Mouse (Mus musculus) midbrain, embryonic 12.5 days (tissue): Measurements from ENCODE around the gene Cd200. TPM values are rescaled to one million over a fixed set of nuclear protein-coding genes. Genes with fewer than 3 reads are reported as not detected.
"Not testable (repeated sequence)": the region's sequence is repeated elsewhere in the genome, so short reads cannot be mapped to it uniquely, and the experiment has no call there.

ENCODE experiments used
- ATAC-seq: fragments of 200-750 bp; cut with Nextera tagmentation; 2 replicates; pipeline ENCODE4 v1.8.0; 2017; ENCODE audit warnings: low read depth, moderate TSS enrichment, moderate library complexity; ENCODE audit not compliant: low FRiP score
- H3K27ac ChIP-seq: fragments of 300-500 bp; sonication (generic); replicated peaks from 2 replicates; pipeline ENCODE4 v1.5.1; 2016; ENCODE audit warnings: mild to moderate bottlenecking
- H3K27me3 ChIP-seq: fragments of 300-500 bp; sonication (generic); 2 replicates; pipeline ENCODE4 v1.6.1; 2016; ENCODE audit warnings: mild to moderate bottlenecking
- H3K36me3 ChIP-seq: fragments of 300-500 bp; sonication (generic); 2 replicates; pipeline ENCODE4 v1.6.1; 2016
- H3K4me1 ChIP-seq: fragments of 300-500 bp; sonication (generic); 2 replicates; pipeline ENCODE4 v1.6.1; 2016
- H3K4me2 ChIP-seq: fragments of 300-500 bp; sonication (generic); replicated peaks from 2 replicates; pipeline ENCODE4 v1.6.1; 2016; ENCODE audit warnings: mild to moderate bottlenecking, moderate library complexity
- H3K4me3 ChIP-seq: fragments of 300-500 bp; sonication (generic); 2 replicates; pipeline ENCODE4 v1.5.1; 2016; ENCODE audit warnings: mild to moderate bottlenecking
- H3K9ac ChIP-seq: fragments of 300-500 bp; sonication (generic); replicated peaks from 2 replicates; pipeline ENCODE4 v1.6.1; 2016; ENCODE audit warnings: mild to moderate bottlenecking, moderate library complexity
- H3K9me3 ChIP-seq: fragments of 300-500 bp; sonication (generic); 2 replicates; pipeline ENCODE4 v1.6.1; 2016; ENCODE audit warnings: mild to moderate bottlenecking
- WGBS: fragments of 180-500 bp; shearing (Covaris S2); methylation state at CpG from one replicate; pipeline ENCODE4 v1.1.7; 2016; 5-methylcytosine and 5-hydroxymethylcytosine counted together
- polyA plus RNA-seq: library from polyadenylated mRNA; unstranded; fragments of >200 nt; fragmentation: Nextera tagmentation; extraction: Ambion mirVana; gene quantifications from 2 replicates; pipeline ENCODE4 v1.2.1, GENCODE M21; 2016

Cd200 gene
- polyA plus RNA-seq: 77.7 and 90.0 TPM in 2 replicates

DNA sequence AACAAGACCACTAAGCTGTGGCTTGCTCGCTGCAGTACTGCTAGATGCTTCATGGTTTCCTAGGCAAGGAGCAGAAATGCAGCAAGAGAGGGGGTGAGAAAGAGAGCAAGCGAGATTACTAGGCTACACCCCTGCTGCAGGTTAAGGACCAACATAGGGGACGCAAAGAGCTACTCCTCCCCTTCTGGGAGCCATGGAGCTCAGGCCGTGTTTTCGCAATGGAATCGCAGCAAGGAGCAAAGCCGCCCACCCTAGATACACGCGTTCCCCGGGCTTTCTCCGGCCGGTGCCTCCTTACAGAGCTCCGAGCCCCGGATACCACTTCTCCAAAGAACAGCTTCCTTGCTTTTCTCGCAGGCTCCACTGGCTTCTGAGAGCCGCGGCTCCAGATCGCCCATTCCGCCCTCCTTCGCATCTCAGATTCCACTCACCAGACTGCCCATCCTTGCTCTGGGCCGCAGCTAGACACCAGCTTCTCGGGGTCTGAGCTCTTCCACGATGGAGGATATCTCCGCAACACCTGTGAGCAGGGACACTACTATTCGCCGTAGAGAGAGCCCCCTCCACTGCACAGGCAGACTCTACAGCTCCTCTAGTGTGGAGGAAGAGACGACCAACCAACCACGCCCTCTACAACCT, at the start of gene Cd200:
Cd200 (minus strand) TSS at position 629 of the 639 bp plus-strand sequence.
- 2% methylated on average over 28 of the region's 28 CpGs for WGBS
- peak; percentile 94 for ATAC-seq
- Histone ChIP-seq H3K27me3 (no peaks in the 10 kb centered on the region), H3K9ac (peak within 1 kb of the TSS; percentile 79), H3K36me3 (no peaks in the 10 kb centered on the region), H3K4me3 (peak within 1 kb of the TSS; percentile 66), H3K9me3 (no peaks in the 10 kb centered on the region), H3K27ac (peak within 1 kb of the TSS; percentile 93), H3K4me2 (peak within 1 kb of the TSS; percentile 62), H3K4me1 (no peaks in the 10 kb centered on the region)

DNA sequence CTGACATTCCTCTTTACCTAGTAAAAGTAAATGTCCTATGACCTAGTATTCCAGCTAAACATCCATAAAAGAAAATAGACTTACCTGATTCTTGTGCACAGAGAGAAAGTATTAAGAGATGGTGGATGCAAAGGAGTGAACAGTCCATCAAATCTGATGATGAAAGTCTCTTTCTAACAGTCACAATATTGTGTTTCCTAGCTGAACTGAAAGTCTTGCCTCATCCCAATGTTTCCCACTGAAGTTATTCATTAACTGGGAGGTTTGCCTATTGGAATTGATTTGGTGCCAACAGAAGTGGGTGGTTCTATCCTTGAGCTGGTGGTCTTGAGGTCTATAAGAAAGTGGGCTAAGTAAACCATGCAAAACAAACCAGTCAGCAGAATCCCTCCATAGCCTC, 45.9 kb upstream of the Cd200 start:
- H3K4me1 ChIP-seq: no peaks in the 10 kb centered on the region
- H3K27ac ChIP-seq: no peak overlapping the region
- H3K4me3 ChIP-seq: no peak overlapping the region
- no peaks in the 10 kb centered on the region for H3K27me3 ChIP-seq
- H3K4me2 ChIP-seq: no peak overlapping the region
- H3K9ac ChIP-seq: no peak overlapping the region
- no peaks in the 10 kb centered on the region for H3K36me3 ChIP-seq
- no peak for ATAC-seq
- H3K9me3 ChIP-seq: no peaks in the 10 kb centered on the region

DNA sequence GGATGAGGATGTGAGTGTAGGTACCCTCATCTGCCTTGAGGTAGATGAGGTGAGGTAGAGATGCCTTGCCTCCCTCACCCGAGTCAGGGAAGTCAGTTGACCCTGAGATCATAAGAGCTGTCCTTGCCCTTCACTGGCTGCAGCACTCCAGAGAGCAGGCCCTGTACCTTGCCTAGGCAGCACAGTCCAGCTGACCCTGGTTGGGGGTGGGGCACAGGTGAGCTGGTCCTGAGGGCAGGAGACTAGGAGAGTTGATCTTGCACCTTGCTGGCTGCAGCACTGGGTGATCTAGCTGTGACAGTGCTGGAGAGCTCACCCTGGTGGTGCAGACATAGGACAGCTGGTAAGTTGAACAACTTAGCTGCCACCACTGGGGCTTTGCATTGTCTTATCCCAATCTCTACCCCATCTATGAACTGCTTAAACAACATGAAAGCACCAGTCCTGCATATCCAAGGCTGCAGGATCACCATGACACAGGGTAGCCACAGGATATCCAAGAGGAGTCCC, 28.4 kb upstream of the Cd200 start:
- ATAC-seq: no peak
- 83% methylated on average over 1 of the region's 1 CpGs for WGBS
- no peak overlapping the region for H3K27ac ChIP-seq

DNA sequence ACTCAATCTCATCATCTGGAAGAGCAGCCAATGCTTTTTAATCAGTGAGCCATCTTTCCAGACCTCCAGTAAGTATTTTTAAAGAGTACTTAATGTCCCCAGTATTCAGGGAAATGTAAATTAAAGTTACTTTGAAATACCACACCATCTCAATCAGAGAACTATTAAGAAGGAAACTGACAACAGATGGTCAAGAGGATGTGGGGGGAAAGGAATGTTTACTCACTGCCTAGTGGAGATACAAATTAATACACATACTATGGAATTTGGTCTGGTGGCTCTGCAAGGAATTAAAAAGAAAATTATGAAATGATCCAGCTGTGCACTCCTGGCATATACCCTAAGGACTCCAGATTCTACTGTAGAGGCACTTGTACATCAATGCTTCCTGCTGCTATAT, 26.7 kb upstream of the Cd200 start:
- Histone ChIP-seq H3K9ac (no peak overlapping the region), H3K4me1 (no peaks in the 10 kb centered on the region), H3K27ac (no peak overlapping the region), H3K36me3 (no peaks in the 10 kb centered on the region), H3K4me3 (no peak overlapping the region), H3K4me2 (no peak overlapping the region), H3K27me3 (no peaks in the 10 kb centered on the region), H3K9me3 (no peaks in the 10 kb centered on the region)
- no peak for ATAC-seq

More for the DNA sequence above, 28.4 kb upstream of the Cd200 start:
- H3K4me3 ChIP-seq: no peak overlapping the region
- H3K4me2 ChIP-seq: no peak overlapping the region
- H3K36me3 ChIP-seq: no peaks in the 10 kb centered on the region
- H3K9me3 ChIP-seq: no peaks in the 10 kb centered on the region
- H3K4me1 ChIP-seq: no peaks in the 10 kb centered on the region
- no peaks in the 10 kb centered on the region for H3K27me3 ChIP-seq
- no peak overlapping the region for H3K9ac ChIP-seq

DNA sequence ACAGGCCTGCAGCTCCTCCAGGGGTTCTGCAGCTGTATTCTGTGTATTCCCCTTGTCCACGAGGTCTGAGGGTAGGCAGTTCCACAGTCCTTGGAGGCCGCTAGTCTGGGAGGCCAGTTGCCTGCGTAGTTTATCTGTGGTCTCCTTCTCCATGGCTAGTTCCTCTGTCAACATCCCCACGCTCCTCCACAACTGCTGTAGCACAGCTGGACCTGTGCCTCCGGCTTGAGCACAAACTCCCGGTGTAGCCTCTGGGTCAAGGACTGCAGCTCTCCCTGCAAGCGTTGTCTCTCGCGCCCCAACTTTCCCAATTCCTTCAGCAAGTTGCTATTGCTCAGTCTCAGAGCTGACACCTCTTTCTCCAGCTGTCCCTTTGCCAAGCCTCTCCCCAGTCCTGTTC, 18.8 kb upstream of the Cd200 start:
- WGBS: 97% methylated on average over 9 of the region's 9 CpGs
- Histone ChIP-seq H3K9me3 (no peaks in the 10 kb centered on the region), H3K36me3 (no peaks in the 10 kb centered on the region), H3K9ac (no peak overlapping the region), H3K27ac (no peak overlapping the region), H3K4me3 (no peak overlapping the region), H3K4me1 (no peaks in the 10 kb centered on the region), H3K27me3 (no peaks in the 10 kb centered on the region), H3K4me2 (no peak overlapping the region)
- ATAC-seq: no peak

DNA sequence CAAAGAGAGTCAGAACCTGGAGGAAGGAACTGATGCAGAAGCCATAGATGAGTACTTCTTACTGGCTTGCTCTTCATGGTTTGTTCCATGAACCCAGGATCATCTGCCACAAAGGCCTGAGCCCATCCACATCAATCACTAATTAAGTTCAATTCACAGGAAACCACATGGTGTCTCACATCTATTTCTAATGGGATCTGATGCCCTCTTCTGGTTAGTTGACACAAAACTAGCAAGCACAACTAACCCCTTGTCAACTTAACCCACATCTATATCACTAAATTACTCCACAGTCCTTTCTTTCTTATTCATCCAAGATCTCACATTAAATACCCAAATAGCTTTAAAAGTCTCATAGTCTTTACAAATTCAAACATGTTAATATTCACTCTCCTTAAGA, 4.6 kb upstream of the Cd200 start:
- Histone ChIP-seq H3K4me2 (no peak overlapping the region), H3K27ac (no peak overlapping the region), H3K4me1 (no peaks in the 10 kb centered on the region), H3K27me3 (no peaks in the 10 kb centered on the region), H3K9ac (no peak overlapping the region), H3K36me3 (no peaks in the 10 kb centered on the region), H3K9me3 (no peaks in the 10 kb centered on the region), H3K4me3 (no peak overlapping the region)
- ATAC-seq: no peak

DNA sequence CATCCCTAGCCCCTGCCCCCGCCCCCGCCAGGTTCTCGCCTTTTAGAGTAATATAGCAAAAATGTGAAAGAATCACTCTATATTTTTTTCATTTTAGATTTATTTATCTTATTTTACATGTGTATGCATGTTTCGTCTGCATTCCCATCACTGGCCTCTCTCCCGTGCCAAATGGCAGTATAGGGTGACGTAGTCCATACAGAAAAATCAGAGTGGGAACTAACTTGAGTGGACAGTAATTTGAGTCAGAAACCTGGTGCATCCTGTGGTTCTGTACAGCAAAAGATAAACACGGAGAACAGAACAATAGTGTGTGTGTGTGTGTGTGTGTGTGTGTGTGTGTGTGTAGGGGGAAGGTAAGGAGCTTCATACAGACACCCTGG, 202 bp upstream of the Cd200 start:
- not testable (repeated sequence) for H3K27me3 ChIP-seq, H3K36me3 ChIP-seq, H3K9me3 ChIP-seq, H3K4me1 ChIP-seq
- Histone ChIP-seq H3K4me2 (peak overlapping the region; percentile 62), H3K27ac (peak overlapping the region; percentile 93), H3K9ac (peak overlapping the region; percentile 79; the same call in 1 of the 2 replicates), H3K4me3 (peak overlapping the region; percentile 66)
- peak; percentile 48 for ATAC-seq
- WGBS: 39% methylated on average over 7 of the region's 7 CpGs

DNA sequence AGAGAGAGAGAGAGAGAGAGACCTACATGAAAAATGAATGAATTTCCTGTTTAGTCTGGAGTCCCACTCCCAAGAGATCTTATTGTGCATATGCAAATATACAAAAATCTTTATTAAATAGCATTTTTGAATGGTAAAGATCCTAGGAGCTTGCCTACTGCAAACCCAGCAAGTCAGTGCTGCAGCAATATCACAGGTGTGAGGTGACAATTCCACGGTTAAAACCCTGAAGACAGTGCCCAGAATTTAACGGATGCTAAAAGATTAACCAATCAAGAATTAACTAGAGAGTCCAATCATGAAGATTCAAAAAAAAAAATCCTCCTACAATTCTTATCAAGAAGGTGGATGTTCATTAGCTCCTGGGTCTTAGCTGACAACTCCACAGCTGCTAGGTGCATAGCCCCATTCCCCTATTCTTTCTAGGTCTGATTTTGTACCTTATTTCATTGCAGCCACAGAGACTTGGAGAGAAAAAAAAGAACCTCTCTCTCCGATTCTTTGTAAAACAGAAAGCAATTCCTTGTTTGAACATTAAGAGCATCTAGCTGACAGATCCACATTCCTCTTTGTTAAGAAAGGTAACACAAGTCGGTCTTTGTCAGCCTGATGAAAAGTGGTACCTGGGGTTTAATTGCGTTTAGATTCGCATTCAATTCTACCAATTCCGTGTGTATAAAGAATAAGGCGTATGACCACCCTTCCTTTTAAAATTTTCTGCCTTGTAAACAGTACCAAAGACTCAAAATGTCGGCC, 1.0 kb downstream of the Cd200 start:
- H3K27ac ChIP-seq: peak overlapping the region; percentile 93

DNA sequence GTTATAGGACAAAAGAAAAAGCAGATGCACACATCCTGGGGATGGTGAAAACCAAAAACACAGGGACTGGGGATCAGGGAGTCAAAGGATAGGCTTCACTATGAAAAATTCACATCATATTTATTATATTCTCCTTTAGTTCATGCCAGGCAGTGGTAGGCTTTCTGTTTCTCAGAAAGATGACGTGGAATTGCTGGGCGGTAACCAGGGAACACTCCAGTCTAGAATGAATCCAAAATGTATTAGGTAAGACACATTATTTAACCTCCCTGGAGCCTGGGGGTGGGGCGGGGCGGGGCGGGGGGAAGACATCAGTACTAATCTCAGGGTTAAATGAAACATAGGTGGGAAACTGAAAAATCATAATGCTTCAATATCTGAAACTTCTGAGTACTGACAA, 1.8 kb downstream of the Cd200 start:
- H3K4me1 ChIP-seq: no peaks in the 10 kb centered on the region
- no peaks in the 10 kb centered on the region for H3K27me3 ChIP-seq
- ATAC-seq: no peak
- H3K36me3 ChIP-seq: no peaks in the 10 kb centered on the region
- WGBS: 74% methylated on average over 5 of the region's 5 CpGs
- no peak overlapping the region for H3K27ac ChIP-seq
- H3K9ac ChIP-seq: peak overlapping the region; percentile 79; the same call in 1 of the 2 replicates
- H3K4me2 ChIP-seq: peak overlapping the region; percentile 62
- peak overlapping the region; percentile 66 for H3K4me3 ChIP-seq
- H3K9me3 ChIP-seq: no peaks in the 10 kb centered on the region

More for the DNA sequence above, 1.0 kb downstream of the Cd200 start:
- H3K4me3 ChIP-seq: peak overlapping the region; percentile 66
- H3K27me3 ChIP-seq: no peaks in the 10 kb centered on the region
- H3K9me3 ChIP-seq: no peaks in the 10 kb centered on the region
- no peaks in the 10 kb centered on the region for H3K4me1 ChIP-seq
- H3K36me3 ChIP-seq: no peaks in the 10 kb centered on the region
- H3K9ac ChIP-seq: peak overlapping the region; percentile 79
- no peak for ATAC-seq
- H3K4me2 ChIP-seq: peak overlapping the region; percentile 62
- WGBS: 31% methylated on average over 9 of the region's 9 CpGs

DNA sequence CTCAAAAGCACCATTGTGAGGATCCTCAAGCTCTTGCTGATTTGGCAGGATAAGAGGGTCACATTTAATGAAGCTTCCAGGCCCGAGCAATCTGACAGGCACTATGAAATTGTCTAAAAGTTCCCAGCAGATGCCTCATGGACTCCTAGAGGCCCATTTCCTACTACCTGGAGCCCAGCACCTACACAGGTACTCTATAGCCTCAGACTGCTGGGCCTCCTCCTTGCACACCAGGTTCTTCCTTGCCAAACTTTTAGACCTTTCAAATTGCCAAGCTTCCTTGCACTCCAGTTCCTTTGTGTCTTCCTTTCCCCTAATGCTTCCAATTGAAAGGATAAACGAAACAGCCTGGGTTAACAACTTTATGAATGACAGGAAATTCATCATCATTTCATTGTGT, 5.9 kb downstream of the Cd200 start:
- Histone ChIP-seq H3K9me3 (no peaks in the 10 kb centered on the region), H3K27ac (no peak overlapping the region), H3K4me1 (no peaks in the 10 kb centered on the region), H3K36me3 (no peaks in the 10 kb centered on the region), H3K9ac (no peak overlapping the region), H3K4me3 (no peak overlapping the region), H3K27me3 (no peaks in the 10 kb centered on the region), H3K4me2 (no peak overlapping the region)
- ATAC-seq: no peak
- 80% methylated on average over 2 of the region's 2 CpGs for WGBS

DNA sequence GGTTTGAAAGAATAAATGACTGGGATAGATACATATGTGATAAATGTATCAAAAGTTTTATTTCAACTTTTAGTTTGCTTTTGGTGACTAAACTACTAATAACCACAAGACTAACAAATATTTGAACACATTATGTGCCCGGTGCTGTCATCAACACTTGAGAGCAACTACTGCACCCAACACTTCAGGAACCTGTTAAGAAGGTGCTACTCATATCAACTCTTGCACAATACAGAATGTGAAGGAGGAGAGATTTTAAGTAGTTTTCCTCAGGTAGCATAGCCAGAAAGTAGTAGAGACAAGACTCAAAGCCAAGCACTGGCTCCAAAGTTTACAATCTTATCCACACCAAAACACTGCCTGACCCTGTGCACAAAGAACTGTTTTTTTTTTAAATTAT, 6.8 kb downstream of the Cd200 start:
- Histone ChIP-seq H3K9ac (no peak overlapping the region), H3K9me3 (no peaks in the 10 kb centered on the region), H3K4me3 (no peak overlapping the region), H3K4me2 (no peak overlapping the region), H3K27ac (no peak overlapping the region), H3K4me1 (no peaks in the 10 kb centered on the region), H3K27me3 (no peaks in the 10 kb centered on the region), H3K36me3 (no peaks in the 10 kb centered on the region)
- WGBS: 86% methylated on average over 1 of the region's 1 CpGs
- ATAC-seq: no peak

DNA sequence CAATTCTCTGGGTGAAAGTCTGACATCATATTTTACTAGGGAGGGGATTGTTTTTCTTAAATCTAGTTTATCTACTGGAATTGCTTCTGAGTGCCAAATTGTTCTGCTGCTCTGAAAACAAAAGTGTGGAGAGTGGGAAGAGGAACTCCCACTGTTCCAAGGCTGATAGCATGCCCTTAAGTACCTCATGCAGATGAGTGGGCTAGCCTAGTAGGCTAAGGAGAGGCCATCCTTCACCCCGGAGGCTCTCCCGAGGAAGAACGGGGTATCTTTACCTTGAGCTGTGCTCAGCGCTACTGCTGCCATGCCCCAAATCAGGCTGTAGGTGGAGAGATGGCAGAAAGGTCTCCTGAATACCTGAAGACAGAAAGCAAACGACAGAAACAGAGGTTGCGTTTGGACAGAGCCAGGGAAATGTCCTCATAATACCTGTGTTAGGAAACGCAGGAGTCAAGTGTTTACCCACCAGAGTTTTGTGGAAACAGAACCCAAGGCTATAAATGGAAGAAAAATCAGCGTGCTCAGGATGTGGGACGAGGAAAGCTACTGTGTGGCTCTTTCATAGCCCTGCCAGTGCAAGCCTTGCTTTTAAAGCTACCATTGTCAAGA, 8.8 kb downstream of the Cd200 start:
- Histone ChIP-seq H3K4me1 (no peaks in the 10 kb centered on the region), H3K4me3 (no peak overlapping the region), H3K9me3 (no peaks in the 10 kb centered on the region), H3K36me3 (peaks cover 4% of the 10 kb centered on the region; the same call in 1 of the 2 replicates), H3K4me2 (no peak overlapping the region), H3K9ac (no peak overlapping the region), H3K27me3 (no peaks in the 10 kb centered on the region), H3K27ac (no peak overlapping the region)
- no peak for ATAC-seq
- WGBS: 66% methylated on average over 9 of the region's 9 CpGs
